Mouse (Mus musculus) cortical plate, adult 2 months (tissue): ENCODE data around the gene Cep135.

Source experiments
- CTCF ChIP-seq: fragments of 200-500 bp; IDR thresholded peaks from 2 replicates; pipeline ENCODE4 v1.5.1; 2011; ENCODE audit warnings: mild to moderate bottlenecking, control low read depth, low read length; ENCODE audit not compliant: insufficient read depth; ENCODE audit errors: extremely low read depth
- POLR2A ChIP-seq: fragments of 200-500 bp; IDR thresholded peaks from 2 replicates; pipeline ENCODE4 v1.6.1; 2011; ENCODE audit warnings: mild to moderate bottlenecking, low read length, control low read depth; ENCODE audit not compliant: insufficient read depth; ENCODE audit errors: extremely low read depth

- no peak for TF ChIP-seq CTCF
- TF ChIP-seq POLR2A = no peak
Measured at GRCm38 (mm10) chr5:76658084-76658934, 69.8 kb downstream of the Cep135 start.
